Mouse (Mus musculus) spleen, postnatal 14 days (tissue): ENCODE data around the gene Adgrb3.
"Not testable (repeated sequence)": the region's sequence is repeated elsewhere in the genome, so short reads cannot be mapped to it uniquely, and the experiment has no call there.

ENCODE experiments used
- DNase-seq, 2 experiments: peaks; one replicate each; pipeline ENCODE4 v3.0.0; 2021 to 2022; ENCODE audit warnings: low spot score in 2 of 2

The Adgrb3 gene

DNA sequence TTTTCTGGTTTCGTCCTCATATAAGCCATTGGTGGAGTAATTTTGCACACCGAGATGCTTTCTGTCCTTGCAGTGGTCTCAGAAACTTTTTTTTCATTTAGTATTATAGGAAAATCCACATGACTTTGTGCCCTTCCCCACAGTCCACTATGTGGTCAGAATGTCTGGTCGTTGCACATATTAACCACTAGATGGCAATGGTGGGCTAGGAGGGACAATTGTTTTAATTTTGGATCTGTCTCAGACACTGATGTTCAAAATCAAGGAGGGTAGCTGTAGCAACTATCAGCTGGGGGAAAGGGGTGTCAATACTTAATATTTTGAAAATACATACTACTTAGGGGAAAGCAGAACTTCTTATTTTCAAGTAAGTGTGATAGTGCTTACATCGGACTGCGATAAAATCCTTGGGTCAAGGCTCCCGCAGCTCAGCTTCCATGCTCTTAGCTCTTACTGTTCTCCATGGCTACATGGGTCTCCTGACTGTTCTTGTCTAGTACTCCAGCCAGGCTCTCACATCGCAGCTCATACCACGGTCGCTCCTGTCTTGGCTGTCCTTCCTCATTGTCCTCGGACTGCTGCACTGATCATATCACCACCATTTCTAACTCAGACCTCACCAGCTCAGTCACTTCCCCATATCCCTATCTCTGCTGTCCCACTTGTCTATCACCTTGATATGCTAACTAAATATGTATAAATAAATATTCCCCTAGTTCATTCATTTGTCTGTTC is 319.0 kb downstream of the Adgrb3 start:
- no peak for DNase-seq

DNA sequence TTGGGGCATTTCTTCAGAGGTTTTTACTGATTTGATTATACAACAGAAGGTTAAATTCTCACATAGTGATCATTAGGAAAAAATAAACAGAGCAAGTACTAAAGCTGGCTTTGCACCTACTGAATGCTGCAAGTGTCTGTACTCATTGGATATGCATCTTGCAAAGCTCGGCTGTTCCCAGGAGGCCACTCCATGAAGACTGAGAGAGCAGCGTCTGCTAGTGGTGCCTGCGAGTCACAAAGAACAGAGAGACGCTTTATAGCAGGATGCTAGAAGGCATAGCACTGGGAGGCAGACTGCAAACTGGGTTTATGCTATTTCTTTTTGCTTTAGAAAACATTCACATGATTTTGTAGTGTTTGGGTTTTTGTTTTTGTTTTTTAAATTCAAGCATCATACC is 325.2 kb downstream of the Adgrb3 start:
- DNase-seq, result no peak

DNA sequence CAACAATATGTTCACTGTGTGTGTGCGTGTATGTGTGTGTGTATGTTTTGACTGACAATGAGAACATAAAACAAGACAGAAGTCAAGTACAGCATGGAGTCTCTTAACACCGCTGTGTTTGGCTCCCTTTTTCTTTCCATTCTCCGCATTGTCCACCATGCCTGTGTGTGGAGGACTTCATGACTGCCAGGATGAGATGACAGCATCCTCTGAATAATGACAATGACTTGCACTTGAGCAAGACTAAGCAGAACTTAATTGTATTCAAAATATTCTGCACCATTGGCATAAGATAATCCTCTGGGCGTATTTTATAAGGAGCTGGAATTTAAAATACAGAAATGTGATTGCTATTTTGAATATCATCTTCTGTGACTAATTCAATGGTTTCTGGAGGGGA is 326.0 kb downstream of the Adgrb3 start:
- no peak for DNase-seq

DNA sequence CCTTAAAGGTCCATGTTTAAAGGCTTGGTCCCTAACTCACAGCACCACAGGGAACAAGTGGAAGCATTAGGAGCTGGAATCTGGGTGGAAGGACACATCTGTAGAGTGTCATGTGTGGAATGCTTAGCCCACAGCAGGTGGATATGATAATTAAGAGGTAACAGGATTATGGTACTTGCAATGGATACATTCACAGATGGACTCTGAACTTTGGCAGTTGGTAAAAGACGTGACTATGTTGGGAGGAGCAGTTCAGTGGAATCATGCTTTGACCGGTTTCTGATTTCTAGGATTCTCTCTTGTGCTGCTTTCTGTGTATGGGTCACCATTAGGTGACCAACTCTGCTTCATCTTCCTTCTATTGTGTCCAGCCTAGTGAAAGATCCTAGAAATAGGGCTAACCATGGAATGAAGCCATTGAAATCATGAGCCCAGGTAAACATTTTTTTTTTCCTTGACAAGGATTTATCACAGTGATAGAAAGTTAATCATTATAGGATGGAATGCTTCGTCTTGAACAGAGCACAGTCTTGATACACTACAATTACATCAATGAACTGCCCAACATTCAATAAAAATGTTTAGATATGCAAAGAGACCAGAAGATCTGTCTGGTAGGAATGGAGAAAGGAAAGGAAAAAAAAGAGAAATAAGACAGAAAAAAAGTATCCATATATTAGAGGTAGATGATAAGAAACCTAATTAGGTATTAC is 334.1 kb downstream of the Adgrb3 start:
- no peak for DNase-seq

DNA sequence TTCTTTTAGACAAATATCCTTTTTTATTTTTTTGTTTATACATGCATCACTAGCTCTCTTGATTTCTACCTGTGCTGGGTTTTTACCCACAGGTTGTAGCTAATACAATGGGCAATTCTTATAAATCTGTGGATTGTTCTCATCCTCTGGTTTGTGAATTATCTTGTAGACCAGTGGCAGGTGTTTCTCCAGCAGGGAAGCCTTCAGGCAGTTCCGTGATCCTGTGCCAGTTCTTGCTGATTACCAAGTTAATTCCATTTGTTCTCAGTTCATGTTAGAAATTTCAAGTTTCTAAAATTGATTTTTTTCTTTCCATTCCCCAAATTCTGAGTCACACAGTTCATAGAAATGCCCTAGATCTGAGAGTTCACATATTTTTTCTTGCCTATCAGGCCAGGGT is 338.0 kb downstream of the Adgrb3 start:
- no peak for DNase-seq

DNA sequence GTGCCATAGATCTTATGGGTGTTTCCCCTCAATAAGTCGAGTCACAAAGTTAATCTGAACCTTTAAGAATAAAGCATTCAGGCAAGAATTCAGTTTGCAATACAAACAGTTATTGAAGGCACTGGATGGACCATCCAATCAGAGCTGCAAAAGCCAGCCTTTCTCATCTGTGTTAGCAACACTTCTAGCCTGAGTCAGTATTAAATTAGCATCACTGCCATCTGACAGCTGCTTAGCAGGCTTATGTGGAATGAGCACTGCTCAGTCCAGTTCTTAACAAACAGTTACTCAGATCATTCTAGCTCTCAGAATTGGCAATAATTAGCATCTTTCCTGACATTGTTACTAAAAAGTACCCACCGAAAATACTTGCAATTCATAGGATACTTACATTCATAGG is 339.3 kb downstream of the Adgrb3 start:
- no peak for DNase-seq

GRCm38 (mm10) chr1:25475699-25476098 is 353.8 kb downstream of the Adgrb3 start:
- no peak for DNase-seq

- DNase-seq, result no peak
Measured at GRCm38 (mm10) chr1:25474469-25474868, 355.0 kb downstream of the Adgrb3 start.

GRCm38 (mm10) chr1:25471612-25472011 is 357.9 kb downstream of the Adgrb3 start:
- DNase-seq, result not testable (repeated sequence)

GRCm38 (mm10) chr1:25462612-25463011 is 366.9 kb downstream of the Adgrb3 start:
- no peak for DNase-seq

GRCm38 (mm10) chr1:25435506-25435905 is 394.0 kb downstream of the Adgrb3 start:
- no peak for DNase-seq

DNA sequence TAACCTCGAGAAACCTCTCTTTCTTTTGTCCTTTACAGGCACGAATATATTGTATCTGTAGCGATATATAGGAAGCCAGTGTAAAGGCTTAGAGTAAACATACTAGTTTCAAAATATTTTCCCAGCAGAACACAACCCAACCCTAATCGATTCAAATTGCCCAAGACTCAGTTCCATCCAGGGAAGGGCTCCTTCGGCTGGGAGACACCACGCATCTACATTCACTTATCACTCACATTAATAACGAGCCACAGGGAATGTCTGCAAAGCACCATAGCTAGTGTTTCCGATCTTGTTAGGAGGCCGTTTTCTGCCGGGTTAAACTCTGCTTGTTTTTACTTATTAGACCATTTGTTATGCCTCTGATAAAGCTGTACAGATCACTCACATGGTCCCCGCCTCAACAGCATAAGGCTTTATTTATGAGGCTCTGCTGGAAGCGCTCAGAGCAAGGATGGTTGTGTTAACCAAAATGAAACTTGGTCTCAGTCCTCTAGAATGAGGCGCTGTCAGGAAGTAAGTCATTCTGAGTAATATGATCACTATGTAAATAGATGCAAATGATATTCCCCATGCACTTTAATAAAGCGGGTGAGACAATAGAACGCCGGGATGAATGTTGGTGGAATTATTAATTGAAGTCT is 399.2 kb downstream of the Adgrb3 start:
- DNase-seq, result no peak

- no peak for DNase-seq
Measured at GRCm38 (mm10) chr1:25420701-25421100, 408.8 kb downstream of the Adgrb3 start.

GRCm38 (mm10) chr1:25419378-25419777 is 410.1 kb downstream of the Adgrb3 start:
- DNase-seq, result no peak

DNA sequence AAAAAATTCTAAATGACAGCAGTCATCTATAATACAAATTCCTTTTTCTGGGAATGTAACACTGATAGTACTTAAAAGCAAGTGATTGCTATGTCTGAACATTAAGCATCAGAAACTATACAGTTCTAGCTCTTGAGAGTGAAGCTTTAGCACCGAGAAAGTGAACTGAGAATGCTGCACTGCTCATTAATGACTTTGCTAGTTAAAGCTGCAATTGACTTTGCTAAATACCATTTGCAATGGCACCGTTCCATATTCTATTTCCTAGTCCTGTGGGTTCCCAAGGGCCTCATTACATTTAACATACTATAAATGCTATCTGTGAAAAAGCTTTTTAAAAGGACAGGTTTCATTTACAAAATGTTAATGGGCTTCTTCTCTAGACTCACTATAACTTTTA is 414.4 kb downstream of the Adgrb3 start:
- DNase-seq, result no peak

DNA sequence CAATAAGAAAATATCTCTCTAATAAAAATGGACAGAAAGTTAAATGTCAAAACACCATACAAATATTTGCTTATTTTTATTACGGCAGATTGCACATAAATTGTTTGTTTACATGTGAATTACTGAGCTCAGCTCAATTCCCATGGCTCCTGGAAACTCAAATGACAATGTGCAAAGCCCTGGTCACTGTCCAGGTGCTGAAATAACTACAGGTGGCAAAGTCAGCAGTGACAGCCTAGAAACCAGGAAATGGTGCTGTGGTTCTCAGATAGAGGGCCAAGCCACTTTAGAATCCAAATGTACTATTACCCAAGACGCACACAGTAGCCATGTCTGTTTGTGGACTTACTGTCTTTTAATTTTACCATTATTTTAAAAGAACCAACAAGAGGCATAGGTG is 465.3 kb downstream of the Adgrb3 start:
- no peak for DNase-seq

- DNase-seq, result no peak
Measured at GRCm38 (mm10) chr1:25358554-25358953, 471.0 kb downstream of the Adgrb3 start.

GRCm38 (mm10) chr1:25355486-25355885 is 474.0 kb downstream of the Adgrb3 start:
- no peak for DNase-seq

DNA sequence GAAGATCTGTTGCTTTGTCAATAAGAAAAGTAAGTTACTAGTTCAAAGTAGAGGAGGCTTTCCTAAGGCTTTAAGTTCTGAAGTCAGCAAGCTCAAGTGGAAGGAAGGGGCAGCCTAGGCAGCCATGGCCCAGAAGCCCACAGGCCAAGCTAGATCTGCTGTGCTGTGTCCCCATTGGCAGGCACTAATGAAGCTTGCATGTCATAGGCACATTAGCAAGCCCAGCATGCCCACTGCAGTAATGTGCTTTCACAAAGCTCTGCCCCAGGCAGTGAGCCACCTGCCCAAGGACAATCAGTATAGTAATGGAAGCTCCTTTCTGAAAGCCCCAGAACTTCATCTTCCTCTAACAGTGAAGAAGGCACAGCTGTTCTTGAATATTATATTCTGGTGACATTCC is 484.6 kb downstream of the Adgrb3 start:
- DNase-seq, result no peak

DNA sequence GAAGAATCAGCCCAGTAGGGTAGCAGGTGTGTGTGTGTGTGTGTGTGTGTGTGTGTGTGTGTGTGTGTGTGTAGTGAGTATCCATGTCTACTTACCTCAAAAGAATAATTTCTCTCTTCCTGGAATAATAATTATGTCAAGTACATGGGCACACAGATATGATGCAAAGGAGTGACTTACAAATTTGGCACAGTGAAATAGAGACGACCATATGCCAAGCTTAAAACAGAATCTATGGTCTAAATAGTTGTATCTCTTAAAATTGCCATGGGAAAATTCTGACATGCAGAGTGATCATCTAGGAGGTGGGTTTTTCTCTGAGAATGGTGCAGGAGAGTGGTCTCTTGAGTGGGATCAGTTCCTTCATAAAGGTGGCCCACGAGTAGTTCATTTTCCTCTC is 504.1 kb downstream of the Adgrb3 start:
- DNase-seq, result no peak

DNA sequence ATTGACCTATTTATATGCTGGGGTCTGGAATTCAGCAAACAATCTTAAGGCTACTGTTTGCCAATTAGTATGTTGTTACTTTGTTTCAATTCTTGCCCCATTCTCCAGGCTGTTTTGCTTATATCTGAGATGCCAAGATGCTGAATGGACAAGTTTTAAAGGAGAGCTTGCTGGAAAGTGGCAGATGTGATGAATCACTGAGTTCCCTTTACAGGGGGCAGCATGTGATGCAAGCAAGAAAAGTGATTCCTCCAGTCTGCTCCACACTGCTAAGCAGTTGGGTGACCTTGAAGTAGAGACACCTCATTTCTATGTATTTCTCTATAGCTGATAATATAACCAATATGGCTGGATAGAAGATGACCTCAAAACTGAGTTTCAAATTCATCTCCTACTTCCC is 512.4 kb downstream of the Adgrb3 start:
- DNase-seq, result no peak

GRCm38 (mm10) chr1:25312344-25312743 is 517.2 kb downstream of the Adgrb3 start:
- DNase-seq, result no peak

DNA sequence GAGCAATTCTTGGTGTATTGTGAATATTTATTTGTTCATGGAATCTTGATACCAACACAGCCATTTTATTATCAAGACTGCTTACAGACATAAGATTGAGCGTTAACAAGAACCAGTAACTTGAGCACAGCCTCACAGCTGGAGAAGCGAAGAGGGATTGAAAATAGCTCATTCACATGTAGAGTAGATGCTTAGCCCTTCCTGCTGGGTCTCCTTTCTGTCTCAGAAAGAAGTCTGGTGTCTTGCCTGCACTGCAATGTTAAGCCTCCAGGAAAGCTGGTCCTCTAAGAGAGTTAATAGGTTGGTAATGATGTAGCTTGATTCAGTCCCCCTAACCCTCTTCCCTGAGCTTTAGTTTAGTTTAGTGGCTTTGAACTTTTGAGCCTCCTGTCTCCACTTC is 519.4 kb downstream of the Adgrb3 start:
- DNase-seq, result no peak
